Mouse (Mus musculus) C2C12 (cell line): ENCODE results near the gene Rpusd3.

Experiments
- CEBPB ChIP-seq: IDR thresholded peaks from one replicate; pipeline ENCODE4 v1.6.1; 2011; ENCODE audit warnings: low read depth, mild to moderate bottlenecking, control low read depth, moderate library complexity
- CTCF ChIP-seq: IDR thresholded peaks from one replicate; pipeline ENCODE4 v1.5.1; 2011; ENCODE audit not compliant: control insufficient read depth, insufficient read depth, insufficient read length
- MAX ChIP-seq: IDR thresholded peaks from one replicate; pipeline ENCODE4 v1.6.1; 2011; ENCODE audit warnings: mild to moderate bottlenecking, control low read depth
- MYOD1 ChIP-seq: IDR thresholded peaks from one replicate; pipeline ENCODE4 v1.6.1; 2011; ENCODE audit warnings: low read depth; ENCODE audit not compliant: control insufficient read depth, insufficient read length
- USF1 ChIP-seq: IDR thresholded peaks from one replicate; pipeline ENCODE4 v1.6.1; 2011; ENCODE audit warnings: low read depth, mild to moderate bottlenecking, control low read depth, moderate library complexity

DNA sequence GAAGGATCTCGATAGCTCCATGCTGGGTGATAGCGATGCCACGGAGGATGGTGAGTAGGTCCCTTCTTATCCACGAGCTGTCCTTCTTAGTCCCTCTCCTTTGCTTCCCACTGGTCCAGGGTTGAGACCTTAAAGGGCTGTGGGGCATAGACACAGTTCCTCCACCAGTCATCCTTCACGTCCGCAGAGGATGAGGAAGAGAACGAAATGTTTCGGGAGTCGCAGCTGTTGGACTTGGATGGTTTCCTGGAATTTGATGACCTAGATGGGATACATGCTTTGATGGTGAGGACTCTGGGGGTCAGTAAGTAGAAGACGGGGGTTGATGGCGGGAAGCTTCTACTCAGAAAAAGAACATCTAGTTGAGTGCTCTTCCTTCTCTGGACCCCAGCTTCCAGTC lies 24.3 kb downstream of the Rpusd3 start:
- TF ChIP-seq CTCF (no peak), CEBPB (no peak), MYOD1 (no peak), USF1 (no peak), MAX (no peak)
